Mouse (Mus musculus) heart, postnatal 36 days (tissue): ENCODE measurements around the gene Elovl6. TPM values are rescaled to one million over a fixed set of nuclear protein-coding genes. Genes with fewer than 3 reads are reported as not detected.

Experiments
- DNase-seq, 2 experiments: peaks; one replicate each; pipeline ENCODE4 v3.0.0; 2021 to 2022
- intact Hi-C: fragments of 180-260 bp; cut with DNase I; formaldehyde crosslinking; loops from one replicate; pipeline ENCODE4 v1.15.1; 2025
- total RNA-seq, 2 experiments: library from RNA; stranded (reverse); gene quantifications; 2 replicates each; pipeline ENCODE4 v1.2.3; 2021

Elovl6 gene
- total RNA-seq, 2 experiments from 2014 or later, result 0.65 to 3.6 TPM

- no peak for DNase-seq
- intact Hi-C loops, result loop anchor here (5.0 kb wide), 2 partner anchors 101 to 326 kb away; partner anchors contain the start of gene Elovl6
These were observed 101.4 kb downstream of the Elovl6 start for GRCm38 (mm10) chr3:129633518-129633917.

- intact Hi-C loops, result loop anchor here (5.0 kb wide), 2 partner anchors 102 to 327 kb away; partner anchors contain the start of gene Elovl6
- DNase-seq, result no peak
These were observed 102.2 kb downstream of the Elovl6 start for GRCm38 (mm10) chr3:129634260-129634901.

- intact Hi-C loops, result no loop called here
These were observed 105.3 kb downstream of the Elovl6 start for GRCm38 (mm10) chr3:129637446-129637845.

GRCm38 (mm10) chr3:129639701-129640100 lies 107.5 kb downstream of the Elovl6 start:
- no peak for DNase-seq
- intact Hi-C loops, result no loop called here

More at GRCm38 (mm10) chr3:129637446-129637845, 105.3 kb downstream of the Elovl6 start:
- no peak for DNase-seq

GRCm38 (mm10) chr3:129640211-129641000 lies 108.3 kb downstream of the Elovl6 start:
- intact Hi-C loops, result no loop called here
- no peak for DNase-seq

- no peak for DNase-seq
- intact Hi-C loops, result no loop called here
These were observed 109.5 kb downstream of the Elovl6 start for GRCm38 (mm10) chr3:129641621-129642020.

GRCm38 (mm10) chr3:129645409-129645808 lies 113.3 kb downstream of the Elovl6 start:
- intact Hi-C loops, result no loop called here
- DNase-seq, result no peak

- intact Hi-C loops, result no loop called here
- DNase-seq, result no peak
These were observed 114.6 kb downstream of the Elovl6 start for GRCm38 (mm10) chr3:129646781-129647180.

- intact Hi-C loops, result no loop called here
- no peak for DNase-seq
These were observed 115.2 kb downstream of the Elovl6 start for GRCm38 (mm10) chr3:129647312-129647711.

GRCm38 (mm10) chr3:129648598-129648997 lies 116.4 kb downstream of the Elovl6 start:
- intact Hi-C loops, result no loop called here
- no peak for DNase-seq

GRCm38 (mm10) chr3:129649586-129650292 lies 117.6 kb downstream of the Elovl6 start:
- intact Hi-C loops, result no loop called here
- peak; percentile 22 to 33 for DNase-seq

- DNase-seq, result no peak
These were observed 118.1 kb downstream of the Elovl6 start for GRCm38 (mm10) chr3:129650293-129650612.

GRCm38 (mm10) chr3:129650931-129651330 lies 118.8 kb downstream of the Elovl6 start:
- DNase-seq, result no peak
- intact Hi-C loops, result no loop called here

More at GRCm38 (mm10) chr3:129650293-129650612, 118.1 kb downstream of the Elovl6 start:
- intact Hi-C loops, result no loop called here

- DNase-seq, result no peak
- intact Hi-C loops, result no loop called here
These were observed 119.6 kb downstream of the Elovl6 start for GRCm38 (mm10) chr3:129651765-129652164.

GRCm38 (mm10) chr3:129652476-129652875 lies 120.3 kb downstream of the Elovl6 start:
- no peak for DNase-seq
- intact Hi-C loops, result no loop called here

- intact Hi-C loops, result no loop called here
- no peak for DNase-seq
These were observed 124.4 kb downstream of the Elovl6 start for GRCm38 (mm10) chr3:129656540-129656939.

- no peak for DNase-seq
- intact Hi-C loops, result no loop called here
These were observed 125.1 kb downstream of the Elovl6 start for GRCm38 (mm10) chr3:129657222-129657621.

- DNase-seq, result no peak
- intact Hi-C loops, result no loop called here
These were observed 125.6 kb downstream of the Elovl6 start for GRCm38 (mm10) chr3:129657775-129658174.

GRCm38 (mm10) chr3:129658776-129659175 lies 126.6 kb downstream of the Elovl6 start:
- intact Hi-C loops, result no loop called here
- DNase-seq, result no peak

- DNase-seq, result no peak
- intact Hi-C loops, result no loop called here
These were observed 131.8 kb downstream of the Elovl6 start for GRCm38 (mm10) chr3:129663906-129664305.

GRCm38 (mm10) chr3:129675923-129676322 lies 143.8 kb downstream of the Elovl6 start:
- DNase-seq, result no peak
- intact Hi-C loops, result no loop called here
